Mouse (Mus musculus) liver, postnatal 0 days (tissue): ENCODE measurements at regions not wholly inside any gene's neighbourhood (a gene's known extent, or its start where the extent isn't known, plus 50 kb on each side); places are given as distances from the start of the nearest gene placed in this dataset.

Experiments
- CTCF ChIP-seq: sonication (generic); IDR thresholded peaks from 2 replicates; pipeline ENCODE4 v1.5.1; 2016; ENCODE audit warnings: antibody characterized with exemption, low read depth
- EP300 ChIP-seq: IDR thresholded peaks from 2 replicates; pipeline ENCODE4 v1.6.1; 2016; ENCODE audit warnings: antibody characterized with exemption, low read depth, mild to moderate bottlenecking

- TF ChIP-seq CTCF = no peak
- no peak for TF ChIP-seq EP300
Observed at GRCm38 (mm10) chr2:30709386-30709884, 94.0 kb downstream of the 1700001O22Rik start.
